Mouse (Mus musculus) megakaryocyte, adult 5-6 weeks (primary cell): Measurements from ENCODE around the gene Dennd1b. TPM values are rescaled to one million over a fixed set of nuclear protein-coding genes. Genes with fewer than 3 reads are reported as not detected.

Source experiments
- ATAC-seq: 2 replicates; pipeline ENCODE4 v1.8.0; 2016; ENCODE audit warnings: mild to moderate bottlenecking, inconsistent platforms; ENCODE audit not compliant: poor library complexity, severe bottlenecking
- total RNA-seq, 2 experiments: library from RNA; stranded (forward) in 1 of 2; stranded (reverse) in 1 of 2; fragments of 153-499, 151-499 nt in 1 of 2; fragments of 221-1000, 200-1000 nt in 1 of 2; gene quantifications; 2 replicates each; pipeline versions ENCODE4 v1.2.3 to v1.2.4; 2015 to 2017

Gene Dennd1b
- total RNA-seq, 2 experiments from 2014 or later, result 21.0 to 28.1 TPM

DNA sequence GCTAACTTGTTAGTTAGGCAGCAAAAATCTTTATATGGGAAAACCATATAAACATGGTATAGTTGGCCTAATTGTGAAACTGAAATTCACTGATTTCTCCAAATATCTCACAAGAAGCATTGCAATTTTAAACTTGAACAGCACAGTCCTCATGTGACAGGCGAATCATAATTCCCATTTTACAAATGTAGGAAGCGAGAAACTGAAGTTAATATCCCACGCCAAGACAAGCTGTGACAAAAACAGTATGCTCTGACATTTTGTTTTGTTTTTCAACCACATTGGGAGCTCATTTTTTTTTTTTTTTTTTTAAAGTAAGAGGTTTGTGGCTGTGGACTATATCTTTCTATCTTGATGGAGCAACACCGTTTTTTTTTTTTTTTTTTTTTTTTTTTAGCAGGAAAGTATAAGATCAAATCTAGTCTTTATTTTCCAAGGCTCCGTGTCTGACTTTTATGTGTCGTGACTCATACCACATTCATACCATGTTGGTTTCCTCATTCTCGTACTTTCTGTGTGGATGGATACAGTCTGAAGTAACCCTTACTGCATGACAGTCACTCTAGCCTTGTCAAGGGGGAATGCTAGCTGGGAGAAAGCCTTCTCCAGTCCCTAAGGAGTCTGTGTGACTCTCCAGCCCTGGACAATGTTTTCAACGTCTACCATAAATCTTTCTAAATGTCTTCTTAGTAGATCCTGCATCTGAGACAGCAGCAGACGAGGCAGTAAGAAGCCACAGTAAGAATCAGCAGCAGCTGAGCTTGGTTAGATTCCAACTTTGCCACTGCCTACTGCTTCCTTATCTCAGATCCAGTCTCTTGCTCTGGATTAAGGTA lies 751 bp upstream of the Dennd1b start:
- ATAC-seq, result peak; percentile 19

DNA sequence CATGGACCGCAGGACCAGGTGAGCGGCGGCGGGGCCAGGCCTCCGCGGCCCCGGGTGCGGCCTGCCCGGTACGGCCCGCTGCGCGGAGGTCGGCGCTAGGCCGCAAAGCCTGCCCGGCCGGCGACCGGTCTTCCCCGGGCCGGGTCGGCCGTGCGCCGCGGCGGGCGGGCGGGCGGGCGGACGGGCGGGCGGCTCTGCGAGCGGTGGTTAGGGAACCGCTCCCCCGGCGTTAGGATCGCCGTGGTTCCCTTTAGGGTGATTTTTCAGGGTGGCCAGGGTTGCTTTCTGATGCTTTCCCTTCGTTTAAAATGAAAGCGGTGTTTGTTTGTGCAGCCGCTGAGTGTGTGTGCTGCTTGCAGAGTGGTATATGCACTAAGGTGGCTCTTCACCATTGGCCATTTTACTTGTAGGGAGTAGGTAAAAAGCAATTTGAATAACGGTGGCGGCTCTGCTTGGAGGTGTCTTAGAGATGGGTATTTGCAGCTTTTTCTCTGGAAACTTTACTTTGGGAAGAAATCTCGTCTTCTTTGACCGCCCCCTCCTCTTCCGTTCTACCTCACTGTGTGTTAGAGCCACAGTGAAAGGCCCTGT lies 728 bp downstream of the Dennd1b start:
- peak; percentile 20 for ATAC-seq

DNA sequence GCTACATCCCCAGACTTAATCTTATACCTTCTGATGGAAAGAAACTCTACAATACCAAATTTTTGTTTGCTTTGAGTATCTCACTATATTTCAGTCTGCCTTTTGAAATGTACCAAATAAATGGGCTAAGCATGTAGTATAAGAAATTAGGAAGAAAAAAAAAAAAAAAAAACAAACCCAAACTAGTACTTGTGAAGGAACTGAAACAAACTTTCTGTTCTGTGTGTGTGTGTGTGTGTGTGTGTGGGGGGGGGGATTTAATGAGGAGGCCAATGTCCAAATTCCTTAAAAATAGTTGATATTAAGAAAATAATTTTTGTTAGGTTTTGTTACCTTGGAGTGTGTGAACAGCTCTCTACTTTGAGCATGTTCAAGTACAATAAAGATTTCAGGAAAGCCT lies 1.8 kb downstream of the Dennd1b start:
- ATAC-seq, result no peak

DNA sequence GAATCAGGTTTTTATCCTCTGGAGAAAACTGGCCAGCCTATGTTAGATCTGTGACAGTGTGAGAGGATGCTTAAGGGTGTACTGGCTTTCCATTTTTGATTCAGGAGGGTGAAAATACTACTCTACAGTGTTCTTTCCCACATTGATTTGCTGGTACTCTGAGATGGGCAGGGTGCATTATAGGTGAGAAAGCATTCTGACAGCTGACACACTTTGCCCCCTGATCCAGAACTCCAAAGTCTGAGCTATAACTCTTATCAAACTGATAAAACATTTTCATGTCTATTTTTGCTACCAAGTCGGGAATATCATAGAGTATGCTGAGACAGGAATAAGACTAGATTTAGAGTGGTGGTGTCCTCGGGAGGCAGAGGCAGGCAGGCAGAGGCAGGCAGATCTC lies 2.3 kb downstream of the Dennd1b start:
- no peak for ATAC-seq

DNA sequence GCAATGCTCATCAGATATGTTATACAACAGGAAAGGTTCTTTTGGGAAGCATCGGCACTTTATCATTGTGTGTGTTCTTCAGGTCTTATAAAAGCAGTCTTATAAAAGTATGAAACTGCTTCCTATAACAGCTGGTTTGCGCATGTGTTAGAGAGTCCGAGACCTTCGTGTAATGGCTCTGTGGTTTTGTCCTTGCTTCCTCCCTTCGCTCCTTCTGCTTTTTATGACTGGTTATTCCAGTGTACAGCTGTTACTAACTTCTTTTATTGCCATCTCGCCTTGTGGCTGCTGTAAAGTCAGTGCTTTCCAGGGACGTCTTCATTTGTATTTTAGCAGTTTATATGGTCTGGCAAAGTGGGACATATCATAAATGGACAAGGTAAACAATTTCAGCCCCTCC lies 4.2 kb downstream of the Dennd1b start:
- peak; percentile 65 for ATAC-seq

DNA sequence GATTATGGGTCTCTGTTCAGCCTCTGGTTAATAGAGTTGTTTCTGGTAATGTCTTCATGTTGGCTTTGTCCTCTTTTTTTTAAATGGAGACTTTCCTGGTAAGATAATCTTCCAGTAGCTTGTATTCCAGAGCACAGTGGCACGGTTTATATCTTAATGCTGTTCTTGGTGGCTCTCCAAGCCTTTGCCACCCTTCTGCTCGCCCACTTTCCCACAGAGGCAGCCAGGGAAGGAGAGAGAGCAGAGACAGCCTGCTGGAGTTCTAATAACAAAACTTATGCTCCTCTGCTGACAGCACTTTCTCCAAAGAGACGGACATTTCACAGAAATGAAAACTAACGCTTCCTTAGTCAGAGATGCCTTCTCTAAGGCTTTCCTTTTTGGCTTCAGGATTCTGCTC lies 6.8 kb downstream of the Dennd1b start:
- no peak for ATAC-seq

DNA sequence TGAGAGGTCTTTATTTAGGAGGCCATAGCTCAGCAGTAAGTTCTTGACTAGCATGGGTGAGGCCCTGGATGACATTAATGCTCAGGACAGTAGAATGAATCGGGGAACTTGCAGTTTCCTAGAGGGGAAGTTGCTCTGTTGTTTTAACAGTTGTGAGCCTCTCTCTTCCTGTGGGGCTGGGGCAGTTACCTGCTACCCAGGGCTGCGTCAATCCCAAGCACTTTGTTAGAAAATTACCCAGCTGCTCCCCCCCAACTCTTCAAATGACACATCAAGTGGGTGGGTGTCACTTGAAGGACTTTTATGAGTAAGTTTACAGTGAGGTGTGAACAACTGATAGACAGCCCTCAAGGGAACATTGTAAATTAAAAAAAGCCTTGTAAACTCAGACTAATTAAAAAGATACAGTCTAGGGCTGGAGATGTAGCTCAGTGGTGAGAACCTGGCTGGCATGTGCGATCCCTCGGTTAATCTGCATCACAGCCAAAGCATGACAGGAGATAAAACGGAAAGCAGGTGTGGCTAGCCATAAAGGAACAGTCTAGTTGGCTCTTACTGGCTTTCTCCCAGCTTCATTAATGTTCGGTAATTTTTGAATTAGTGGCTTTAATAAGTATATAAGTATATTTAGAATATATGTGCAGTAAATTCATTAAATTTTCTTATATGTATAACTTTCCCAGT lies 10.4 kb downstream of the Dennd1b start:
- peak; percentile 70 for ATAC-seq

DNA sequence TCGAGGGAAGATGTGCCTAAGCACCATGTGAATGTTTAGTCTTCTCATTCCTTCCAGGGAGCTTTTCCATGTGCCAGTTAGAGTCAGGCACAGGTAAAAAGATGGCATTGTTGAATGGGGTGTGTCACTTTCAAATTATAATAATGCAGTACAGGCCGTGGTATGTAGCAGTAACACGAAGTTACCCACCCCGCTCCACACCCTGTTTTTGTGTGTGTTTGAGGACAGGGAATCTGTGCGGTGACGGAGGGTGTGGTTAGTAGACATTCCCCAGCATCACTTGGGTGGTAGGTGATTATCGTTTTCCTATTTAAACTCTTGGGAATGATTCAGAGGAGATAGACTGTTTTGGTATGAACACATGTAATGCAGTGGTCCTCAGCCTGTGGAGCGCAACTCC lies 11.6 kb downstream of the Dennd1b start:
- no peak for ATAC-seq

DNA sequence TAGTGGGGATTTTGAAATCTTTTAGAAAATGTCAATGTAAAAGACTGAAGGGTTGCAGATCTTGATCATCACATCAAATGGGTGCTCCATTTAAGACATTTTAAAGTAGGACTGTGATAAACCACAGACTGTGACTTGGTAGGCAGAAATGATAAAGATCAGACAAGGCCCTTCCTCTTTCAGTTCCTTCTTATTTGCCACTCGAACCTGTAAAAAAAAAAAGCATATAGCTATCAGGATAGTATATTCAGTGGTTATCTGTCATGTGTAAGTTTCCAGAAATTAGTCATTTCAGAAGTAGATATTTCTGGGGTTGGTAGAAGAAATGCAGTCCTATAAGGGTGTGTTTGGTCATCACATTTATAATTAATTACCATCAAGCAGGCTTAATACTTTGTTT lies 12.7 kb downstream of the Dennd1b start:
- peak; percentile 71 for ATAC-seq

DNA sequence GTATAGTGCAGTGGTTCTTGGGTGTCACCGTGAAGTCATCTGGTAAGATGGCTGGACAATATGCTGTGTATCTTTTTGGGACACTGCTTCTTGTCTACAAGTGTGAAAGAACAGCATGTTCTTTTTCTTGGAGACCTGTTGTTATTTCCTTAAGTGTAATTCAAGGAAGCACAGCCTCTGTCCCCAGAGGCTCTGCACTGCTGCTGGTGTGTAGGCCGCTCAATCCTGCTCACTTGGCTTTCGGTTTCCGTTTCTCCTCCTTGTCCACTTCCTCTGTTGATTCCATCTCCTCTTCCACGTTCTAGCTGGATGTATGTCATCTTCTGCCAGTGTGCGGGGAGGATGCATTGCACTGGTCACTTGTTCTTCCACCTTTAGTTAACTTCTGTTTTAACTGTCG lies 19.0 kb downstream of the Dennd1b start:
- ATAC-seq, result peak; percentile 90

DNA sequence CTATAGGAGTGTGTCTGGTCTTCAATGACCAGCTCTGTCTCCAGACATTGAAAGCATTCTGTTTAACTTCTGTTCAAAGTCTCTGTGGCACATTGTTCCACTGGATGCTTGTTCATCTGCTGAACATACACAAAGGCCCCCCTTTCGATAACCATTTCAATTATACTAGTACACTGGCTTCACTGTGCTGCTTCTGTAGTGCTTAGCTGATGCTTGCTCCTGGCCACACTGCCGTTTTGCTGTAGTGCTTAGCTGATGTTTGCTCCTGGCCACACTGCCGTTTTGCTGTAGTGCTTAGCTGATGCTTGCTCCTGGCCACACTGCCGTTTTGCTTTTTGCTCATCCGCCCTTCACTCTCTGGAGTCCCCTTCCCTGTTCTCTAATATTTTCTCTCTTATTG lies 19.4 kb downstream of the Dennd1b start:
- ATAC-seq, result 0 out of 2 replicates have a peak, but pooled peaks have one; percentile 7

DNA sequence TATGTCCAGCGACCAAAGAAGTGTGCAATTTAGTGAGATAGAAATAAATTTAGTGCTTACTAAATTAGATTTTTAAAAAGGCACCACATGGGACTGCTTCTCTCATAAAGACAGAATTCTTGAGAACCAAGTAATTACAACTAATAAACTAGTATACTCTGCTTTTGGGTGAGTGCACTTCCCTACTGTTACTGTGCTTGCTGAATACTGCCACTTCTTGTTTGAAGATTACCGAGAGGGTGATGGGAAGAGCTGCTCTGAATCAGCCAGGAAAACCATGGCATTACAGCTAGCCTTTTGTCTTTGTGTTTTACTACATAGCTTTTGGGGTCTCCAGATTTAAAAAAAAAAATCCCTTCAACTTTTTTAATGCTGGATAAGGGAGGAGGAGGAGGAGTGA lies 19.8 kb downstream of the Dennd1b start:
- no peak for ATAC-seq

DNA sequence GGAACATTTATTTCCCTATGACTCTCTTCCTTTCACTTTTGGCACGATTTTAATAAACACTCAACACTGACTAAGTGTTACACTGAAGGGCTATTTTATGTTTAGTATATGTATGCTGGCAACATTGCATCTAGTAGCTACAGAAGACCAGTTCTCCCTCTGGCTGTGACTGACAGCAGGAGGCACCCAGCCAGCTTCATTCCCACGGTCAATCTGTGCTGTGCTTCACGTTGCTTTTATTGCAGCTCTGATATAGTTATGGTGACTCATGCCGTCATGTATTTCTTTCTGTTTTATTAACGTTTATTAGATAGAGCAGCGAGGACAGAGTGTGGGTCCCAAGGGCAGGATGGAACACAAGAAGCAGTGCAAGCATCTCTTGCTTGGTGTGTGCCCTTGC lies 20.2 kb downstream of the Dennd1b start:
- no peak for ATAC-seq

DNA sequence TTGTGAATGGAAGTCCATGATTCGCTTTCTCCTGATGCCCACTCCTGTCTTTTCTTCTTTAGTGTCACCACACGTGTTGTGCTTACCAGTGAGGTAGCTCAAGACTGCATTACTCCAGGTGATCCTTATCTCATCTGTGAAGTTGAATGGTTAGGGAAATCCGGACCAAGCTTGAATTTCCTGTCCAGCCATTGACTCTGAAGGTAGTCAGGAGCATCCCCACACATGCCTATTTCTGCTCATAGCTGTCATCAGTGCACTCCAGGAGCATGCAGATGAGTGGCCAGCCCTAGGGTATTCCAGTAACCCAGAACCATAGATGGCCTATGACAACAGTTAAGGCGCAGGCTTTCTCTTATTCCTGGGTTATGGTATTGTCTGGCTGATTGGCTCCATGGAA lies 20.9 kb downstream of the Dennd1b start:
- ATAC-seq, result no peak

DNA sequence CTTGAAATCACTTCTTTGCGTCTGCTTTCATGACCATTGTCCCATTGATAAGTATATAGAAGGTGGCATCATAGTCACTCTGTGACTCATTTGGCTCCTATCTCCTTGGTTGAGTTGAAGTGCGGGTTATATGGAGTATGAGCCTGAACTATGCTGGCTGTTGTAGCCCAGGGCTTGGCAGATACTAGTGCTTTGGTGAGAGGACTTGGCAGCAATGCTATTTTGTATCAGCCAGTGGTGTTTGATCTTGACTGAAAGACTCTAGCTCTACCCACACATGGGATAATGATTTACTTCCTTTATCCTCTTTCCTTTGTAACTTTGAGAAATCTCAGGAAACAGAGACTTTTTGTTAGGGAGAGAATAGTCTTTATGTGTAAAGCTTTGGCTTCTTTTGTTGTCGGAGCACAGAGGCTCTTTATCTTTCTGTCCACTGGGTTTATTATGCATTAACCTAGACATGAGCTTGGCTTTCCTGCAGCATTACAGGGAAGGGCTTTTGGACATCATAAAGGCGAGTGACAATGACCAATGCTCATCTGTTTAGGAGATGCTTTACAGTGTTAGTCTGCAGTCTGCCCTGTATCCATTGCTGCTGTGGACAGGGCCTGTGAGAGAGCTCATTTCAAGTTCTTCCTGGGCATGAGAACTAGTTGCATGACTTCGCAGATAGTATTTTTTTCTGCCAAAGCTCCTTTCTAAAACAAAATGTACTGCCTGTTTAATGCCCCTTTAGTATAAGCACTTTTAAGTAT lies 29.3 kb downstream of the Dennd1b start:
- ATAC-seq, result no peak

DNA sequence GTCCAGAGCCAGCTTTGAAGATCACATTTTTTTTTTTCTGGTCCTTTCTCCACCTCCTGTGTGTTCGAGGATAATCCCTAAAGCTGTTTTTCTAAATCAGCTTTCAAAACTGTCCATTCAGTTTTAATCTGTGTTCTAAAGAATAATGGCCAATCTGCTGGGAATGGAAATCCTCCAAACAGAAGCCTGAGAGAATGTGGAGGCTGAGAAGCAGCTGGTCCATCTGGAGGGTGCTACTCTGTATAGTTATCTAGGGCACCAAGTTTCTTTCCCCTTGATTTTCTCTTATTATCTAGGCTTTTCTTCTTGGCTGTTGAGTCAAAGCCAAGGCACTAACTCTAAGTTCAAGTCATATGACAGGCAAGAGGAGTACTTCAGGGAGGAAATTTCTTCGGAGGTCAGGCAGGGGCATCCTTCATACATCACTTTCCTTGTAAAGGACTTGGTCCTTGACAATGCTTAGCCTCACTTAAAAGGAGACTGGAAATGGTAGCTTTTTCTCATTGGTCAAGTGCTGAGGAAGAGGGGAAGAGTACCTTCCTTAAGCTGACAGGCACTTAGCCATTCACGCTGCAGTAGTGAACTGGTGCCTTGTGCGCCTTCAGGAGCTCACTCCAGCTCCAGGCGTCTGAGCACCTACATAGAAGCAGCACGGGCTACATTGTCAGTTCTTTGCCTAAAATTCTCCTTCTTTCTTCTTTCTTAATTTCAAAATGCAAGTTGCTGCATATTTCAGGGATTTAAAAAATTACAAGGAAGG lies 32.6 kb downstream of the Dennd1b start:
- no peak for ATAC-seq

DNA sequence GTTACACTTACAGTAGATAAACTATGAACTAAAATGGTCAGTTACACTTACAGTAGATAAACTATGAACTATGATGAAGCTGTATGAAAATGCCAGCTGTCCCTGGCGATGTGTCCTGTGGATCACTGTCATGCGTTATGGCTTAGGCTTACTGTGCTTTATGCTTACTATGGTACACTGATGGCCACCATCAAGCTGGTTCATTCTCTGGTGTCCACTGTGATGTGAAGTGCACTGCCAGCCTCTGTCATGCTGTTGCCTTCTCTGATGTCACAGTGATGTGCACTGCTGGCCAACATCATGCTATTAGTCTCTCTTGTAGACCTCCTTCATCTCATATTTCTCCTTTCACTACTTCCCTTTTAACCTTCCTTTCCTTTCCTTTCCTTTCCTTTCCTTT lies 33.4 kb downstream of the Dennd1b start:
- no peak for ATAC-seq

DNA sequence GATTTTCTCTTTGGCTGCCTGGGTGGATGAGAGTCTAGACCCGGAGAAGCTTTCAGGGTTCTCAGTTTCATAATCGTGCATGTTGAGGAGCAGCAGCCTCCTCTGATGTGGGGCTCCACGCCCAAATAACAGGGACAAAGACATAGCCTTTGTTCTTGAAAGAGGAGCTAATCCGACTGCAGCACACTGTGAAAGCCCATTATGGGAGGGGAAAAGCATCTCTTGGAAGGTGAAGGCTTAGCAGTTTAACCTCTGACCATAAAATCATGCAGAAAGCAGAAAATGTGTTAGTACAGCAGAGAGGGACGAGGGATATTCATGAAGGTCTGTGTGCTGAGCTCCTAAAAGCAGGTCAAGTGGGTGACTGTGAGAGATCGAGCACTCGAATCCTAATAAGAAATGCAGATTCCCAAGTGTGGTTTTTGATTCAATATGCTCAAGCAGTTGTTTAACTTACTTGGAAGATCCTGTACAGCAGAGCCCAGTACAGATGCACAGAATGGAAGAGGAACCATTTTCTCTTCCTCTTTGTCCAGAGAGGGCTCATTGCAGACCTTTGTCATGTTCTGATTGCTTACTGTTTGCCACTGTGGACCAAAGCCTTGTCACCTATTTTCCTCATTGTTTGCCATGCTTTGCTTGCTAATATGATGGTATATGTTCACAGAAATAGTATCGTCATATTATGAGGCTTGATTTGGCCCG lies 37.6 kb downstream of the Dennd1b start:
- ATAC-seq, result peak; percentile 88

DNA sequence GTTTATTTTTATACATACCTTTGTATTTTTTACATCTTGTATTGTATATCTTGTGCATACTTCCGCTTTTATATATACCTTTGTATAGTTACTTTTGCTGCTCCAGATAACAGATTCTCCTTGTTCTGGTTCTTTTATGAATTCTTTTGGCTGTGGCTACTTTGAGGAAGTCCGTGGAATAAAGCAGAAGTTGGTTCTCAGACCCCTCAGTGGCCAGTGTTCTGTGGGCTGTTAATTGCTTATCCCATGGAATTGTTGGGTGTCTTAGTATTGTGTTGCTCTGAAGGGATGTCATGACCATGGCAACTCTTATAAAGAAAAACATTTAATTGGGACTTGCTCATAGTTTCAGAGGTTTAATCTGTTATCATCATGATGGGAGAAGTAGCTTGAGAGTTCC lies 40.3 kb downstream of the Dennd1b start:
- ATAC-seq, result peak; percentile 53

DNA sequence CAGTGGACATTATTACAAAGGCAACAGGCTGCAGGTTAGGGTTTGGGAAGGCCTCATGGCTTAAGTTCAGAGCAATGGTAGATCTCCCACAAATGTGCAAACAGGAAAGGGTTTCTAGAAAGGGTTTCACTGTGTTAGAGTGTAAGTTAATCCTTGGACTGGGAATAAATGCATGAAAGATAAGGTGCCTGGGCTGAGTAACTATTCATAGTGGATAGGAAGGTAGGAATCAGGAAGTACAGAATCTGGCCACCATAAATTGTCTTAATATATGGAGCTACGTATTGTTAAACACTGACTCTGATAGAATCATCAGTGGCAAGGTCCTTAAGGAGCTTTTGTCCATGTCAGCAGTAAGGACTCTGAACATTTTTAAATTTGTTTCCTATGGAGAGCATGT lies 42.8 kb downstream of the Dennd1b start:
- ATAC-seq, result no peak
